Mouse (Mus musculus): ENCODE data around the gene Acvr1b.

DNA sequence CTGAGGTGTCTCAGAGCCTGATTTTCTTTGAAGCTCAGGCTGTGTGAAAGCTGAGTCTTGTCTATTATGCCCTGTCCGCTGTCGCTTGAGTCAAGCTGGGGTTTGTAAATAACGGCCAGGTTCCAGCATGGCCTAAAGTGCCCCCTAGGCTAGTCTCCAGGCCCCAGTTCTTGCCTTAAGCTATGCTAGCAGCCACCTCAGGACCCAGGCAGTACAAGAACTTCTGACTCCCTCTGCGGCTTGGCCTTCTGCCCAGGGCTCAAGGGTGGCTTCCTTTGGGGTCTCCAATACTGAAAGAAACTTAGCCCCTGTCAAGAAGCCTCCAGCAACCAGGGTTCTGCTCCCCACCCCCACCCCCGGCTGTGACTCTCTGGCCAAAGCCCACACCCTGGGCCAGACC is 29.7 kb upstream of the Acvr1b start:
- no peak for TF ChIP-seq CTCF (IDR thresholded peaks at IDR 0.05)
- TF ChIP-seq EP300 (IDR thresholded peaks at IDR 0.05) = no peak

Measured in lung, postnatal 0 days (tissue).